Mouse (Mus musculus): ENCODE measurements at regions not wholly inside any gene's neighbourhood (a gene's known extent, or its start where the extent isn't known, plus 50 kb on each side); places are given as distances from the start of the nearest gene placed in this dataset.
A peak's percentile ranks its signal among the peaks of the same experiment; 100 is the strongest.

GRCm38 (mm10) chr9:30021981-30022380 is 59.0 kb upstream of the Ntm start:
- Histone ChIP-seq H3K4me2 (no peak overlapping the region), H3K27me3 (ENCODE audit: control insufficient read depth, insufficient read depth, low read length) (no peaks in the 10 kb centered on the region), H3K4me3 (ENCODE audit: low read depth, low read length) (no peak overlapping the region), H3K27ac (ENCODE audit: low read depth, low read length) (no peak overlapping the region), H3K4me1 (ENCODE audit: control insufficient read depth, insufficient read depth, low read length) (no peaks in the 10 kb centered on the region), H3K9me3 (ENCODE audit: control insufficient read depth, low read length) (no peaks in the 10 kb centered on the region), H3K36me3 (ENCODE audit: control insufficient read depth, insufficient read depth, low read length) (no peaks in the 10 kb centered on the region), H3K9ac (ENCODE audit: low read length) (no peak overlapping the region)
- no peak for DNase-seq (ENCODE audit: low spot score, missing footprints)
- 69% methylated on average over 3 of the region's 3 CpGs for WGBS
- ATAC-seq (ENCODE audit: low FRiP score), result no peak

- 52% methylated on average over 7 of the region's 7 CpGs for WGBS
Observed at GRCm38 (mm10) chr9:30025275-30025674, 62.3 kb upstream of the Ntm start.

GRCm38 (mm10) chr9:30026939-30027338 is 64.0 kb upstream of the Ntm start:
- Histone ChIP-seq H3K4me1 (ENCODE audit: control insufficient read depth, insufficient read depth, low read length) (no peaks in the 10 kb centered on the region), H3K9me3 (ENCODE audit: control insufficient read depth, low read length) (no peaks in the 10 kb centered on the region), H3K4me3 (ENCODE audit: low read depth, low read length) (no peak overlapping the region), H3K4me2 (no peak overlapping the region), H3K27me3 (ENCODE audit: control insufficient read depth, insufficient read depth, low read length) (no peaks in the 10 kb centered on the region), H3K9ac (ENCODE audit: low read length) (no peak overlapping the region), H3K36me3 (ENCODE audit: control insufficient read depth, insufficient read depth, low read length) (no peaks in the 10 kb centered on the region), H3K27ac (ENCODE audit: low read depth, low read length) (no peak overlapping the region)
- 77% methylated on average over 5 of the region's 5 CpGs for WGBS
- no peak for DNase-seq (ENCODE audit: low spot score, missing footprints)
- ATAC-seq (ENCODE audit: low FRiP score), result no peak

More at GRCm38 (mm10) chr9:30025275-30025674, 62.3 kb upstream of the Ntm start:
- no peaks in the 10 kb centered on the region for H3K27me3 ChIP-seq (ENCODE audit: control insufficient read depth, insufficient read depth, low read length)
- no peaks in the 10 kb centered on the region for H3K4me1 ChIP-seq (ENCODE audit: control insufficient read depth, insufficient read depth, low read length)
- H3K9ac ChIP-seq (ENCODE audit: low read length), result no peak overlapping the region
- no peak overlapping the region for H3K27ac ChIP-seq (ENCODE audit: low read depth, low read length)
- H3K4me3 ChIP-seq (ENCODE audit: low read depth, low read length), result no peak overlapping the region
- H3K4me2 ChIP-seq, result no peak overlapping the region
- DNase-seq (ENCODE audit: low spot score, missing footprints) (no peak), ATAC-seq (ENCODE audit: low FRiP score) (no peak)
- no peaks in the 10 kb centered on the region for H3K36me3 ChIP-seq (ENCODE audit: control insufficient read depth, insufficient read depth, low read length)
- H3K9me3 ChIP-seq (ENCODE audit: control insufficient read depth, low read length), result no peaks in the 10 kb centered on the region

- H3K4me2 ChIP-seq, result no peak overlapping the region
- no peak overlapping the region for H3K4me3 ChIP-seq (ENCODE audit: low read depth, low read length)
- no peaks in the 10 kb centered on the region for H3K9me3 ChIP-seq (ENCODE audit: control insufficient read depth, low read length)
- 16% methylated on average over 4 of the region's 4 CpGs for WGBS
- H3K9ac ChIP-seq (ENCODE audit: low read length), result no peak overlapping the region
- H3K27ac ChIP-seq (ENCODE audit: low read depth, low read length), result no peak overlapping the region
- H3K4me1 ChIP-seq (ENCODE audit: control insufficient read depth, insufficient read depth, low read length), result peaks cover 4% of the 10 kb centered on the region; the same call in 1 of the 2 replicates
- DNase-seq (ENCODE audit: low spot score, missing footprints) (peak; percentile 86), ATAC-seq (ENCODE audit: low FRiP score) (no peak)
- no peaks in the 10 kb centered on the region for H3K27me3 ChIP-seq (ENCODE audit: control insufficient read depth, insufficient read depth, low read length)
- H3K36me3 ChIP-seq (ENCODE audit: control insufficient read depth, insufficient read depth, low read length), result no peaks in the 10 kb centered on the region
Observed at GRCm38 (mm10) chr9:30040396-30040795, 77.5 kb upstream of the Ntm start.

- Histone ChIP-seq H3K4me3 (ENCODE audit: low read depth, low read length) (no peak overlapping the region), H3K4me2 (no peak overlapping the region), H3K9me3 (ENCODE audit: control insufficient read depth, low read length) (no peaks in the 10 kb centered on the region), H3K4me1 (ENCODE audit: control insufficient read depth, insufficient read depth, low read length) (no peaks in the 10 kb centered on the region), H3K27ac (ENCODE audit: low read depth, low read length) (no peak overlapping the region), H3K9ac (ENCODE audit: low read length) (no peak overlapping the region), H3K27me3 (ENCODE audit: control insufficient read depth, insufficient read depth, low read length) (no peaks in the 10 kb centered on the region), H3K36me3 (ENCODE audit: control insufficient read depth, insufficient read depth, low read length) (no peaks in the 10 kb centered on the region)
- ATAC-seq (ENCODE audit: low FRiP score) (no peak), DNase-seq (ENCODE audit: low spot score, missing footprints) (no peak)
- WGBS, result 90% methylated on average over 2 of the region's 2 CpGs
Observed at GRCm38 (mm10) chr9:30064551-30064950, 101.6 kb upstream of the Ntm start.

- no peak overlapping the region for H3K4me3 ChIP-seq (ENCODE audit: low read depth, low read length)
- 64% methylated on average over 7 of the region's 7 CpGs for WGBS
- no peak for DNase-seq (ENCODE audit: low spot score, missing footprints)
Observed at GRCm38 (mm10) chr9:30067980-30068379, 105.0 kb upstream of the Ntm start.

GRCm38 (mm10) chr9:30075233-30075632 is 112.3 kb upstream of the Ntm start:
- no peak overlapping the region for H3K27ac ChIP-seq (ENCODE audit: low read depth, low read length)
- H3K9me3 ChIP-seq (ENCODE audit: control insufficient read depth, low read length), result no peaks in the 10 kb centered on the region
- H3K9ac ChIP-seq (ENCODE audit: low read length), result no peak overlapping the region
- no peaks in the 10 kb centered on the region for H3K4me1 ChIP-seq (ENCODE audit: control insufficient read depth, insufficient read depth, low read length)
- no peak overlapping the region for H3K4me2 ChIP-seq
- no peaks in the 10 kb centered on the region for H3K36me3 ChIP-seq (ENCODE audit: control insufficient read depth, insufficient read depth, low read length)
- 88% methylated on average over 3 of the region's 3 CpGs for WGBS
- ATAC-seq (ENCODE audit: low FRiP score) (no peak), DNase-seq (ENCODE audit: low spot score, missing footprints) (no peak)
- no peaks in the 10 kb centered on the region for H3K27me3 ChIP-seq (ENCODE audit: control insufficient read depth, insufficient read depth, low read length)
- no peak overlapping the region for H3K4me3 ChIP-seq (ENCODE audit: low read depth, low read length)

More at GRCm38 (mm10) chr9:30067980-30068379, 105.0 kb upstream of the Ntm start:
- Histone ChIP-seq H3K9ac (ENCODE audit: low read length) (no peak overlapping the region), H3K9me3 (ENCODE audit: control insufficient read depth, low read length) (no peaks in the 10 kb centered on the region), H3K36me3 (ENCODE audit: control insufficient read depth, insufficient read depth, low read length) (no peaks in the 10 kb centered on the region), H3K27ac (ENCODE audit: low read depth, low read length) (no peak overlapping the region), H3K4me2 (no peak overlapping the region), H3K27me3 (ENCODE audit: control insufficient read depth, insufficient read depth, low read length) (no peaks in the 10 kb centered on the region), H3K4me1 (ENCODE audit: control insufficient read depth, insufficient read depth, low read length) (no peaks in the 10 kb centered on the region)
- peak; percentile 58 for ATAC-seq (ENCODE audit: low FRiP score)

- 91% methylated on average over 6 of the region's 6 CpGs for WGBS
- no peak overlapping the region for H3K27ac ChIP-seq (ENCODE audit: low read depth, low read length)
- H3K36me3 ChIP-seq (ENCODE audit: control insufficient read depth, insufficient read depth, low read length), result no peaks in the 10 kb centered on the region
- no peak for ATAC-seq (ENCODE audit: low FRiP score)
- H3K9ac ChIP-seq (ENCODE audit: low read length), result no peak overlapping the region
- no peaks in the 10 kb centered on the region for H3K27me3 ChIP-seq (ENCODE audit: control insufficient read depth, insufficient read depth, low read length)
- H3K4me3 ChIP-seq (ENCODE audit: low read depth, low read length), result no peak overlapping the region
- H3K9me3 ChIP-seq (ENCODE audit: control insufficient read depth, low read length), result no peaks in the 10 kb centered on the region
- H3K4me2 ChIP-seq, result no peak overlapping the region
- no peaks in the 10 kb centered on the region for H3K4me1 ChIP-seq (ENCODE audit: control insufficient read depth, insufficient read depth, low read length)
- DNase-seq (ENCODE audit: low spot score, missing footprints), result peak; percentile 69
Observed at GRCm38 (mm10) chr9:30076006-30076405, 113.1 kb upstream of the Ntm start.

GRCm38 (mm10) chr9:30076482-30076881 is 113.5 kb upstream of the Ntm start:
- DNase-seq (ENCODE audit: low spot score, missing footprints), result peak; percentile 75
- no peaks in the 10 kb centered on the region for H3K27me3 ChIP-seq (ENCODE audit: control insufficient read depth, insufficient read depth, low read length)
- no peak for ATAC-seq (ENCODE audit: low FRiP score)
- no peaks in the 10 kb centered on the region for H3K36me3 ChIP-seq (ENCODE audit: control insufficient read depth, insufficient read depth, low read length)
- H3K4me2 ChIP-seq, result no peak overlapping the region
- no peaks in the 10 kb centered on the region for H3K4me1 ChIP-seq (ENCODE audit: control insufficient read depth, insufficient read depth, low read length)
- H3K27ac ChIP-seq (ENCODE audit: low read depth, low read length), result no peak overlapping the region
- WGBS, result 51% methylated on average over 3 of the region's 3 CpGs
- H3K4me3 ChIP-seq (ENCODE audit: low read depth, low read length), result no peak overlapping the region
- H3K9ac ChIP-seq (ENCODE audit: low read length), result no peak overlapping the region
- no peaks in the 10 kb centered on the region for H3K9me3 ChIP-seq (ENCODE audit: control insufficient read depth, low read length)

- DNase-seq (ENCODE audit: low spot score, missing footprints) (no peak), ATAC-seq (ENCODE audit: low FRiP score) (no peak)
- Histone ChIP-seq H3K27ac (ENCODE audit: low read depth, low read length) (no peak overlapping the region), H3K27me3 (ENCODE audit: control insufficient read depth, insufficient read depth, low read length) (no peaks in the 10 kb centered on the region), H3K4me2 (no peak overlapping the region), H3K9ac (ENCODE audit: low read length) (no peak overlapping the region), H3K4me1 (ENCODE audit: control insufficient read depth, insufficient read depth, low read length) (no peaks in the 10 kb centered on the region), H3K4me3 (ENCODE audit: low read depth, low read length) (no peak overlapping the region), H3K9me3 (ENCODE audit: control insufficient read depth, low read length) (no peaks in the 10 kb centered on the region), H3K36me3 (ENCODE audit: control insufficient read depth, insufficient read depth, low read length) (no peaks in the 10 kb centered on the region)
- 52% methylated on average over 6 of the region's 6 CpGs for WGBS
Observed at GRCm38 (mm10) chr9:30101942-30102341, 139.0 kb upstream of the Ntm start.
